Mouse (Mus musculus): ENCODE measurements at regions not wholly inside any gene's neighbourhood (a gene's known extent, or its start where the extent isn't known, plus 50 kb on each side); places are given as distances from the start of the nearest gene placed in this dataset.
A peak's percentile ranks its signal among the peaks of the same experiment; 100 is the strongest.
"Not testable (repeated sequence)": the region's sequence is repeated elsewhere in the genome, so short reads cannot be mapped to it uniquely, and the experiment has no call there.

- no peak for DNase-seq
Measured at GRCm38 (mm10) chr12:8447612-8448011, 52.2 kb downstream of the Rhob start.

GRCm38 (mm10) chr12:8447025-8447424 is 52.8 kb downstream of the Rhob start:
- no peak for DNase-seq

- DNase-seq: peak; percentile 29
Measured at GRCm38 (mm10) chr12:8444975-8445853, 54.6 kb downstream of the Rhob start.

GRCm38 (mm10) chr12:8443917-8444453 is 55.8 kb downstream of the Rhob start:
- DNase-seq: no peak

GRCm38 (mm10) chr12:8443253-8443661 is 56.6 kb downstream of the Rhob start:
- no peak for DNase-seq

- no peak for DNase-seq
Measured at GRCm38 (mm10) chr12:8441275-8441674, 58.5 kb downstream of the Rhob start.

- no peak for DNase-seq
Measured at GRCm38 (mm10) chr12:8440373-8440772, 59.4 kb downstream of the Rhob start.

GRCm38 (mm10) chr12:8439957-8440356 is 59.9 kb downstream of the Rhob start:
- DNase-seq: no peak

GRCm38 (mm10) chr12:8439486-8439885 is 60.3 kb downstream of the Rhob start:
- DNase-seq: no peak

- DNase-seq: no peak
Measured at GRCm38 (mm10) chr12:8438638-8439037, 61.2 kb downstream of the Rhob start.

GRCm38 (mm10) chr12:8436976-8437580 is 62.7 kb downstream of the Rhob start:
- no peak for DNase-seq

GRCm38 (mm10) chr12:8436553-8436952 is 63.3 kb downstream of the Rhob start:
- DNase-seq: no peak

- DNase-seq: not testable (repeated sequence)
Measured at GRCm38 (mm10) chr12:8435651-8436348, 64.0 kb downstream of the Rhob start.

- no peak for DNase-seq
Measured at GRCm38 (mm10) chr12:8428228-8428990, 71.4 kb downstream of the Rhob start.

- DNase-seq: peak; percentile 89
Measured at GRCm38 (mm10) chr12:8424515-8424914, 75.3 kb downstream of the Rhob start.

- DNase-seq: no peak
Measured at GRCm38 (mm10) chr12:8422676-8423075, 77.1 kb downstream of the Rhob start.

GRCm38 (mm10) chr12:8421271-8421567 is 78.6 kb downstream of the Rhob start:
- DNase-seq: no peak

- DNase-seq: no peak
Measured at GRCm38 (mm10) chr12:8420511-8421270, 79.1 kb downstream of the Rhob start.

- DNase-seq: no peak
Measured at GRCm38 (mm10) chr12:8418890-8419289, 80.9 kb downstream of the Rhob start.

- no peak for DNase-seq
Measured at GRCm38 (mm10) chr12:8417127-8417790, 82.5 kb downstream of the Rhob start.

GRCm38 (mm10) chr12:8412125-8412524 is 87.7 kb downstream of the Rhob start:
- no peak for DNase-seq

Data from cerebellum, adult 9-11 months (tissue).